Mouse (Mus musculus) cerebellum, adult (tissue): ENCODE data around the gene Rabl3.

Experiments used
- ATAC-seq: cut with Nextera tagmentation; 2 replicates; pipeline ENCODE4 v1.9.2; 2017; ENCODE audit warnings: mild to moderate bottlenecking, moderate library complexity, mixed read lengths; ENCODE audit not compliant: insufficient number of reproducible peaks, low FRiP score, low TSS enrichment

Rabl3 gene

DNA sequence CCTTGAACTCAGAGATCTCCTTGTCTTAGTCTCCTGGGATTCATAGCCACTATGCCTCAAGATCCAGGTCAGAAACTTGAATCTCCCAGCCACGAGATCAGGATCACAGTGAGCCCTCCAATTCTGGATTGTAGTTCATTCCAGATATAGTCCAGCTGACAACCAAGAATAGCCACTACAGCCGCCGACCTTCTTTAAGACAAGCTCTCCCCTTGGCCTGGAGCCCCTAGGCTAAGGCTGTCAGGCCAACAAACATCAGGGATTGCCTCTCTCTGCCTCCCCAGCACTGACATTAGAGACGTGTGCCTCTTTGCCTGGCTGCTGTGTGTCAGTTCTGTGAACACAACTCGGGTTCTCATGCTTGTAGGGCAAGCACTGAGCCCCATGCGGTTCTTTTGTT lies 1.1 kb downstream of the Rabl3 start:
- ATAC-seq = no peak

DNA sequence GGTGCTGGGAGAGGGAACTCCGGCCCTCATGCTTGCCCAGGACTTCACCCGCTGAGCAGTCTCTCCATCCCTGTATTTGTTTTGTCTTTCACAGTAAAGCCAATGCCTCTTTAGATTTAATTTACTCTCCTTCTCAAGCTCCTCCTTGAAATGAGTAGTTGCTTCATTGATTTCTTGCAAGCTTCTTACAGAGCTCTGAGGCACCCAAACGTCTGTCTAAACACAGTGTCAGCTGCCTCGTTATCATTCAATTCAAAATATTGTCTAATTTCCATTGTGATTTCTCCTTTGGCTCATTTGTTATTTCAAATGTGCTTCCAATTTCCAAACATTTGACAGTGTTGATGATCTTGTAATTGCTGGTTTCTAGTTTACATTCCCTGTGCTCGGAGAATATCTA lies 6.6 kb downstream of the Rabl3 start:
- no peak for ATAC-seq

DNA sequence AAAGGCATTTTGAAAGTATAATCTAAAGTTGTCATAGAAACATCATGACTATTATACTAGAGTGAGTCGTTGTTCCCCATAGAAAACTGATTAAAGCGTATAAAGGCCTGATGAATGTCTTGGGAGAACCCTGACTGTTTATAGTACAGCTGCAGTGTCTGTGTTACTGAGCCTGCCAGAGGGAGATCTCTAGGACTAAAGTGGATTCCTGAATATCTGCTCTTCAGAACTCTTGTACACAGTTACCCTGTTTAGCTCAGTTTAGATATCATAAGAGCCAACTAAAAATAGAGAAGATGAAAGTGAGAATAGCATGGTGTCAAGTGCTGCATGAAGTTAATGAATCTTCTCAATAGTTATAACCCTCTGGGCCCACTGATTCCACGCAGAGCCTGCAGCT lies 10.6 kb downstream of the Rabl3 start:
- ATAC-seq = no peak

DNA sequence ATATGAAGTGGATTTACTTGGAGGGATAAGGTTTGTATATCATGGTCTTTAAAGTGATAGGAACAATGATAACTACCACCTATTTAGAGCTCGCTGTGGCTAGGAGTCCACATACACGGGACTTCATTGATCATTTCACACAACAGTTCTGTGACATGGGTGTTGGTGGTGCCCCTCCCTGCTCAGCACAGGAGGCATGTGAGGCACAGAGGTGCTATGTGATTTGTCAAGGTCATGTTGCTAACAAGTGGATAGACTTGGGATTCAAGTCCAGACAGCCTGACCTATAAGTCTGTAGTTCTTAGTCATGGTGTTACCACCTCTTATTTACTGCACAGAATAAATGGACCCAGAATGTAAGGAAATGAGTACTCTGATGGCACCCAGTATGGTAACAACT lies 11.3 kb downstream of the Rabl3 start:
- no peak for ATAC-seq

DNA sequence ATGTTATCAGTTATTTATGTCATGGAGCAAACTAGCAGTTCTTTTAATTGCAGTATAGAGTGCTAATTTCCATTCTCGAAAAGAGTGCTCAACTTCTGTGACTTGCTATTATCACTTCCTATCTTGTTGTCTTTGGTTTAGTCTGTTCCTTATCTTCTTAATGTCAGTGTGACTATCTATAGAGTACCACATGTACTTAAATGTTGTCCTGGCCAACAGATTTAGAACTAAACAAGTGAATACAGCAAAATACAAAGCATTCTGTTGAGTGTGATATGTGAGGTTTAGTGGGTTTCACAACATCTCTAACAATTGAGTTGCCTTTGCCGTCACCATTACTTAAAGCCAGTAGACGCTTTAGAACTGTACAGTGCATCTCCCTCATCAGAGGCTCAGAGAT lies 13.1 kb downstream of the Rabl3 start:
- no peak for ATAC-seq

DNA sequence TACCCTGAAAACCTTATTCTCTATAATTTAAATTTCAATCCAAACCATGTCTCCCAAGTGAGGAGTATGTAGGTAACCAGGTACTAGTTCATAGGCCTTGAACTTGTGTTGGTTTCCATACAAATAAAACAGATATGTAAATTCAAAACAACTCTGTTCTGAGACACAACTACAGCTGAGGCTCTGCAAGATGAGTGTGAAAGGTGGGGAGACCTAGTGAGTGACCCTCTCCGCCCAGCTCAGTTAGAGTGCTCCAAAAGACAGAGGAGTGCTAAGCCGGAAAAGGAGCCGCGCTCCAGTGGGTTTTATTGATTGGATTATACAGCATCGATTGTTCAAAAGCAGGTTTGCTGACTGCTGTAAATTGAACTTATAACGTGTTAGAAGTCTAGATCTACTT lies 22.7 kb downstream of the Rabl3 start:
- ATAC-seq = no peak

DNA sequence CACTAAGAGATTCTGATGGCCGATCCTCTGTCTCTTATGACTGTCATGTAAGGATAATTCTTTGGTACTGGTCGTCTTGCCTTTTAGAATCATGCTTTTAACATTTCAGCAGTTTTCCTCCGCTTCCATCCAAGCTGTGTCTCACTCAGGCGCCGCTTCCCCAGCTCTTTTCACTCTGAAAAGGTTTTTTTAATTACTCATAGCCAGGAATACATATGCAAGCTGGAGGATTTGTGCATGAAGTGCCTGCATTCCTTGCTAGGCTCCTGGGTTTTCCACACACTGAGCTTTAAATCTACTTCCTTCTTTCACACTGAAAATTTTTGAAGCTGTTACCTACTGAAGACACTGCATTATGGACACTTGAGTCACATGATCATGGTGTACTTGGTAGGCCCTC lies 23.3 kb downstream of the Rabl3 start:
- no peak for ATAC-seq

DNA sequence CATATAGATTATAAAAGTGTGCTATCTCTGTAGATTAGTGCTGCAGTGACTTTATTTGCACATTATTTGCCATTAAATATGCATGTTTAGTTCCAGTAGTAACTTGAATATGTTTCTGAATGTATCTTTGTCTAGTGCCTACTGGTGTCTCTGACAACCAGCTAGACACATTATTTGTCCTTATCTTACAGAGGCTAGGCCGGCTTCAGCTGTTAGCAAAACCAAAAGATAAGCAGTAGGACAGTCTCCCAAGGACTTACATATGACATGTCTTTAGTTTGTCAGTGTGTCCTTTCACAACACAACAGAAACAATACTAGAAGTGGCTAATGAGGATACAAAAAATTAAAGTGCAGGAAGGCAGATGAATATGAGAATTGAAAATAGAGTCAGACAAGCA lies 25.4 kb downstream of the Rabl3 start:
- ATAC-seq = no peak

DNA sequence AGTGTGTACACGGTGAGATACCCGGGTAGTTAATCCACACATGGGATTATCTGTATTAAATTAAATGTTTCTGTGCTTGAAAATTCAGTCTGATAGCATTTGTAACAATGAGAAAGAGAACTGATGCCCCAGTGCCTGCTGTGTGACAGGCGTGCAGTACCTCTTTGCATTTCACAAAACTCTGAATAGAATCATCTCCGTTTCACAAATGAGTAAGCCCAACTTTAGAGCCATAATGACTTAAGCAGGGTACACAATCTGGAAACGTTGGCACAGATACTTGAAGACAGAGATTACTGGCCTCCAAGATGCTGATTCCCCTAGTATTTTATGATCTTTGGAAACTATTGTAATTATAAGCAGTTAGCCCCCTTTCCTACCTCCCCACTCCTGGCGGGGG lies 26.4 kb downstream of the Rabl3 start:
- no peak for ATAC-seq

DNA sequence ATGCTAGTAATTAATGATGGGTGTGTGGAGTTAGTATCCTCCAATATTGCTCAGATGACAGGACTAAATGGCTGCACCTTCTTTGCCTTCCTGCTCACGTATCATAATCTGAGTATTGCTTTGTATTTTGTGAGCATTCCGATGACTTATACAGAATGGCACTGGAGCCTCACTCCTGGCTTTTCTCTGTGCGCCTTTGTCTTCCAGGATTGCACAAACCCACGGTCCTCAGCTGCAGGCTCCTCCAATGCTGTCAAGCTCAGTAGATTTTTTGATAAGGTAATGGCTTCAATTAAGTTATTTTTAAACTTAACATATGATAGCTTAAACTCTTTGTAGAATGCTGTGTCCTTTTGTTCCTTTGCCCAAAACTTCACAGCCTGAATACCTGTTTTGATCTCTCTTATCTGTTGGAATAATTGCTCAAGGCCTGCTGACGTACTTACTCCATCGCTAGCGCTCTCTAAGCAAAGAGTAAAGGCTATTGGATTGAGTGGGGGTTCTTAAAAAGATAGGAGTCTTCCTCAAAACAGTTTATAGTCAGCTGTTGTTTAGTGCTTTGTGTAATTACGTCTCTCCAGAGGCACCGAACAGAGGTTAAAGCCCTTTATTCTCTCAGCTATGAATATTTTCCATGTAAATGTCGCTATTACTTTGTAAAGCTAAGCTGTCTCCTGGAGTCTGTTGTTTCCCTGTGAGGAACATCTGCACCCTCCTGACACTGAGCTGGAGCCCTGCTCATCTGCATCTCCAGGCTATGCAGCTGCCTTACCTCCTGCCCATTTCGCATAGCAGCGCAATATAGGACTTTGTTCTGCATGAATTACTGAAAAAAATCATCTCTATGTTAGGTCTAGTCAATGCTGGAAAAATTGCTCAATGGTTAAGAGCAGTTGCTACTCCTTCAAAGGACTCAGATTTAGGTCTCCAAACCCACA lies 27.7 kb downstream of the Rabl3 start:
- no peak for ATAC-seq

DNA sequence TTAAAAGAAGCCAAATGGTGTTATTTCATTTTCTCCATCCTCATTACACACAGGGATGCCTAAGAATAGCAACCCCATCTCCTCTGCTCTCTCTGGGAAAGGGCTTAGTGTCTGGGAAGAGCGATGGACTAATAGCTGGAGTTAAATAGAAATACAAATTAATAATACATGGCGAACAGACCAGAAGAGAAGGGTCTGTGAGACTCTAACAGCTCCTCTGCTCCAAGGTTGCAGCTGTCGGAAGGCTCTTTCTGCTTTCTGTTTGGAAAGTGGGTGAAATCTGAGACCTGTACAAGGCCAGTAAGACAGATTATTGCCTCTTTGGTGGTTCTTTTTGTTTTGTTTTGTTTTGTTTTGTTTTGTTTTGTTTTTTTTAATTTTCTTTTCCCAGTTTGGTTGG lies 31.9 kb downstream of the Rabl3 start:
- no peak for ATAC-seq

DNA sequence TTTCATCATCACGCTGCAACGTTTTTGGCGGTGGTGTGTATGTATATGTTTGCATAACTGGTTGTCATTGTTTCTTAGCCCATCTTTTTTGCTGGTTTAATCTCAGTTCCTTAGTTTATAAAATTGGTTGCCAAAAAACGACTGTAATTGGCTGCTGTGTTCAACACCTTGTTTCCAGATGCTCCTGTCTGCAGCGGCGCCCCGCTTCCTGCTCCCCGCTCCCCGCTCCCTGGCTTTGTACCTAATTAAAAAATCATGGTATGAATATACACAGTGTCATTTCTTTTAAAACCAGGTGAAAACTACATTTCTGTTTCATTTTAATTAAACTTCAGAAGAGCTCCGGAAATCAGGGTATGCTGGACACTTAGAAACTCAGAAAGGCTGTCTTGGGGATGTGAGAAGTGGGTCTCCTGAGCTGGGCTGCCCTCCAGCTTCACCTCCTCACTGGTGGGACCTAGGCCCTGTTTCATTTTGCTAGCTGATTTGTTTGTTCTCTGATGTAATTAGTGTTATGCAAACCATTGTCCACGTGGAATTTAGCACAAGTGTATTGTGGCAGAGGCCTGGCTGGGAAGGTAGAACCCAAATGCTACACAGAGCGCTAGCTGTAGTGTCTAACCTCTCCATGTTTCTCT lies 32.6 kb downstream of the Rabl3 start:
- ATAC-seq = no peak

DNA sequence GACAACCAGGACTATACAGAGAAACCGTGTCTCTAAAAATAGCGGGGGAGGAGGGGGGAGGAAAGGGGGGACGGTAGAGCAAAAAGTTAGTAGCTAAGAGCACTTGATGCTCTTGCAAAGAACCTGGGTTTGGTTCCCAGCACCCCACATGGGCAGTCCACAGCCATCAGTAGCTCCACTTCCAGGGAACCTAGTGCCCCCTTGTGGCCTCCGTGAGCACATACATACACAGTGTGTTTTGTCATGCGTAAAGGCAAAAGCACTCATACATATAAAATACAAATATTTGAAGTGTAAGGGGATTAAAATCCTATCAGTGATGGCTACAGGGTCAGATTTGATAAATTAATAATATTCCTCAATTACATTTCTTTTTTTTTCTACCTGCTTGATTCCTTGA lies 33.4 kb downstream of the Rabl3 start:
- no peak for ATAC-seq

DNA sequence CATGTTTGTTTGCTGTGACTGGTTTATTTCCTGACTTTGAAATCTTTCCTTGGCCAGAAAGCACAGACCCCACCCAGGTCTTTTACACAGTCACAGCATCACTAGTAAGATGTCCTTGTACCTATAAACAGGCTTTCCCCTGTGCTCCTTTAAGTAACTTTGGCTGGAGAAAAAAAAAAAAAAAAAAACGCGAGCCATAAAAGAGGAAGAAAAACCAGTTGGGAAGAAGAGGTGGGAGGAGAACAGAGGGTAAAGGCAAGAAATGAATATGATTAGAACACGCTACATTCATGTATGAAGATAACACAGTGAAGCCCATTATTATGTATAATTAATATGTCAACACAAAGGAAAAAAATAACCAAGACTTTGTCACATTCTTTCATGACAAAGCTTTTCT lies 35.6 kb downstream of the Rabl3 start:
- ATAC-seq = no peak

DNA sequence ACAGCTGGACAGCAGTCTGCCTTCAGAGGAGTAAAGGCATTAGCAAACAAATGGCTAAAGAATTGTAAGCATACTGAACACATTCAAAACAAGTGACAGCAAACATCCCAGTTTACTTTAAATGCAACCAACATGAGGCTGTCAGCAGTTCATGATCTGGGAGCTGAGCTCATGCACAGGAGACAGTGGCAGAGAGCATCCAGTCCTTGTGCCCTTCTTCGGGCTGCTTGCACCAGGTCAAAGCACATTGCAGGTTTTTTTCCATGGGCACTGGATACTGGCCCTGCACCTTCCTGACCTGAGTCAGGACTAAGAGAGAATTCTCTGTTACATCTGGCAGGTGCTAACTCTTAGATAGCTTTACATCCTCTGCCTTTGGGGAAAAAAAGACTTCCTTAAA lies 39.9 kb downstream of the Rabl3 start:
- no peak for ATAC-seq

DNA sequence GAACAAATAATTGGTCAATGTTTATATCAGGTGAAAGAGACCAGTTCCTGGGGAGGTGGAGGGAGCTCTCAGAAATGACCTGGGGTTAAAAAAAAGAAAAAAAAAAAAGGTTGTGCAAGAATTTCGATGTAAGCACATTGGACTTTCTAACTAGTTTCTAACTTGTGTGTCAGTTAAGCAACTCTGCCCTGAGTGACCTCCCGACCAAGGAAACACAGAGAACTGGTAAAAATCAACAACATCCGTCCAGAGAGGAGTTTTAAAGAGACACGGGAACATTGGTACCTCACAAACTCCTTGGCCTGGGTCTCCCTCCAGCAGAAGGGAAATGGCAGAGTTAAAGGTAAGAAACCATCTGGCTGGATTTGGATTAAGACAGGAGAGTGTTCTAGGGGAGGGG lies 40.3 kb downstream of the Rabl3 start, which contains the start of gene Hgd:
Hgd (plus strand) TSS at position 160 of the 400 bp plus-strand sequence.
- ATAC-seq = no peak

DNA sequence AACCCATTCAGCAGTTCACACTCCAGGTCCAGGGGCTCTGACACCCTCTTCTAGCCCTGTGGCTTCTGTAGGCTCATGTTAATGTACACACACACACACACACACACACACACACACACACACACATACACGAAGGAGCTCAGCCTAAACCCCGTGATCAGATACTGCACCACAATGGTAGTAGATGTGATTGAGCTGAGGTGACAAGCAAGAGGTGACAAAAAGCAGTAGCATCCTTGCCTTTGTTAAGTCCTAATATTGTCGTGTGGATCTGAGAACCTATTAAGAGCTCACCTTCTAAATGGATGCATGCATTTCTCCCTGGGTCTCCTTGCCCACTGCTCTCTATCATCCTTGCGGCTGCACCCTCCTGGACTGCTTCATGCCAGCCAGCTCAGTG lies 41.0 kb downstream of the Rabl3 start:
- no peak for ATAC-seq

DNA sequence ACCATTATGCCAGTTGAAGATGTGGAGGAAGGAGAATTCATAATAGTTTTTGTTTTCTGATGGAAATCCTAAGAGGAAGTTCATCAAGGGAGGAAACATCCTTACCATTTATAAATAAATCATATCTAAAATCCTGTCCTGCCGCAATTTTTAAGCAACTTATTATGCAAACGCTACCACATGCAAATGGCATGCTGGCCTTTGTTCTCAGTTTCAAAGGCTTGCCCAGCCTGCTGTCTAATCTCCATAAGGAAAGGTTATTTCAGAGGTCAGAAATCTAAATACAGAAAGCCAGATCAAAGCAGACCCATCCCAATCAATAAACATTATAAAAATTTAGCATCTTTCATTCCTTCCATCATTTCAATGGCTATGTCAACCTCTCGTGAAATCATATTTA lies 42.2 kb downstream of the Rabl3 start:
- ATAC-seq = no peak

DNA sequence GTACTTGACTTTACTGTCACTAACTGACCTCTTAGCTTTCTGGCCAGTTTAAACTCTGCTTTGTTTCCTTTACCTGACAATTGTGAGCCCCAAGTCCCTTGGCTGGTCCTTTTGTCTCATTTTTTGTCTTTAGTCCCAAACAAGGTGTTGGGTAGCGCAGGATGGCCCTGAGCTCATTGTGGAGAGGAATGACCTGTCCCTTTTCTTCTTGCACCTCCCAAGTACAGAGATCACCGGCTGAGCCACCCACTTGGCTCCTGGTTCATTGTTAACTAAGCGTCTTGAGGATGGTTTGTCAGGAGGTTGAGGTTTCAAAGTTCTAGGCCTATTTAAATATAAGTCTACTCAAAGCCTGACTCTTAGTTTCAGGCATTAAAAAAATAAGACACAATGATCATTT lies 43.6 kb downstream of the Rabl3 start:
- no peak for ATAC-seq

DNA sequence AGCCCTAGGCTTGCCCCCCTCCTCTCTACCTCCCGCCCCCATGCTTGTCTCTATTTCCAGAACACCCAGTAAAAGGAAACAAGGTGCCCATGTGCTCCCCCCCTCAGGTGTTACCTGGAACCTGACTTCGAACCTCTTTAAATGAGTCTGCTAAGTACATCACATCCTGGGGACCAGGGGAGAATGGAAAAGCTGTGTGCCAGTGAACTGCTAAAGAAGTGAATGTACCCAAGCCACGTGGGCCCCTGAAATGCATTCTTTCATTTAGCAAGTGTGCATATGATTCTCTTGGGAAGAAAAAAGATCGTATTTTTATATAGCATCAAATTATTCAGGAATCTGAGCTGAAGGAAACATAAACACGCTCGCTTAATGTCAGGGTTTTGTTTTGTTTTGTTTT lies 44.1 kb downstream of the Rabl3 start:
- ATAC-seq = no peak

DNA sequence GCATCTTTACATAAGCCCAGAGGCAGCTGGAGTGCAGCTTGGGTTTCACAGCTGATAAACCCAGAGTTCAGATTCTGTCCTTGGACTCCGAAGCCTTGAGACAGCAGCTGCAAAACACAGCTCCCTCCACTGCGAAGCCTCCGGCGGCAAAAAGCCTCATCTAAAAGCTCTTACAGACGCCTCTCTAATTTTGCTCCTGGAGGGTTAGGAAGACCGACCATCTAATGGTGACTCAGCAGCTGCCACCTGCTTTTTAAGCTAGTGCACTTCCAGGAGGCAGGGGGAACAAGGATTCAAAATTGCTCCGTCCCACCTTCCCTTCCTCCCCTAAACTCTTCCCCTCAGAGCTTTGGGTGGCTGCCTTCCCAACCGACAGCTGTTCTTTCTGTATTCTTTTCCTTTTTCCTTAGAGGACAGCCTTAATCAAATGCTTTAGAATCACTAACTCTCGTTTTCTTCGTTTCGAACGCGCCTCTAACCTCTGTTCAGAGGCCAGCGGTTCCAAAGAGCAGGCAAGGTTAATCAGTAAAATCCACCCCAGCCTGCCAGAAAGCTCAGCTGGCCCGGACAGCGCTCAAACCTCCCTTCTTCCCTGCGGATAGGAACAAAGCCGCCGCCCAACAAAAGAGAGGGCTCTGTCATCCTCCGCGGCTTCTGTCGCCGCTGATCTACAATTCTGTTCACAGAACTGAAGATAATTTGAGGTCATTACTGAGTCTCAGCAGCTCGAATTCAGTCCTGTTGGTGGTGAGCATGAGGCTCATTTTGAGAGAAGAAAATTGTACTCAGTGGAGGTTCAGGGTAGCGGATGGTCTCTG lies 44.7 kb downstream of the Rabl3 start:
- ATAC-seq = peak; percentile 43
